Mouse (Mus musculus): Measurements from ENCODE around the gene Scarf2.

DNA sequence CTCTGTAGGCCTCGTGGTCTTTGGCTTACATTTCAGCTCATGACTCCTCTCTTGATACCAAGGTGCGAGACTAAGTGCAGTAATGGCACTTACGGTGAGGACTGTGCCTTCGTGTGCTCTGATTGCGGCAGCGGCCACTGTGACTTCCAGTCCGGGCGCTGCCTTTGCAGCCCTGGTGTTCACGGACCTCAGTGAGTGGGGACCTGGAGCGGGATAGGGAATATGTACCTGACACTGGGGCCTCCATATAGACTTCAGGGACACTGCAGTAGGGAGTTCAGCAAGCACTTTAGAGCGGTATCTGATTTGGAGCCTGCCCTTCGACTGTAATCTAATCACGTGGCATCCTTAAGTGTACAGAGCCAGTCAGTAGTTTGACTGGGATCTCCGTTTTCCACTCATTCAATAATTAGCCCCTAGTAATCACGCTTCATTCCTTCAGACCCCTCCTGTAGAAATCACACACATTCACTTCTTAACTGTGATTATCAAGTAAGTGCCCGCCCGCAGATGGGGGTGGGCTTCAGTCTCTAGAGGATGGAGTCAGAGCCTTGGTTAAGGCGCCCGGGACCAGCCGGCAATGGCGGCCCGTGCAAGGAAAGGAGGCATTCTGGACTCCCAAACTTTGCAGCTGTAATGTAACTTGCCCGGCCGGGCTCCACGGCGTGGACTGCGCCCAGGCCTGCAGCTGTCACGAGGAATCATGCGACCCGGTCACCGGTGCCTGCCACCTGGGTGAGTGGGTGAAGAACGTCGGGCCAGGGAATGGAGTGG is 6.8 kb downstream of the Scarf2 start:
- TF ChIP-seq MAFK (IDR thresholded peaks at IDR 0.05; ENCODE audit: insufficient read depth, low read depth, low read length): no peak
- TF ChIP-seq ZC3H11A (IDR thresholded peaks at IDR 0.05; ENCODE audit: borderline replicate concordance, low read depth, low read length): no peak
- TF ChIP-seq ZNF384 (IDR thresholded peaks at IDR 0.05; ENCODE audit: low read depth, low read length): no peak
- TF ChIP-seq HCFC1 (IDR thresholded peaks at IDR 0.05; ENCODE audit: borderline replicate concordance, insufficient read depth, low read length): no peak
- no peak for TF ChIP-seq CHD2 (IDR thresholded peaks at IDR 0.05; ENCODE audit: low read depth, low read length)
